Mouse (Mus musculus) kidney, embryonic 16.5 days (tissue): ENCODE measurements at regions not wholly inside any gene's neighbourhood (a gene's known extent, or its start where the extent isn't known, plus 50 kb on each side); places are given as distances from the start of the nearest gene placed in this dataset.

Experiments used
- ATAC-seq: fragments of 200-750 bp; cut with Nextera tagmentation; 2 replicates; pipeline ENCODE4 v1.8.0; 2017; ENCODE audit warnings: moderate TSS enrichment; ENCODE audit not compliant: low FRiP score, low TSS enrichment
- H3K27ac ChIP-seq: fragments of 300-500 bp; sonication (generic); 2 replicates; pipeline ENCODE4 v1.5.1; 2014; ENCODE audit warnings: low read length
- H3K27me3 ChIP-seq: fragments of 300-500 bp; sonication (generic); 2 replicates; pipeline ENCODE4 v1.6.1; 2014; ENCODE audit warnings: low read length, control low read depth, mixed read lengths; ENCODE audit not compliant: insufficient read depth
- H3K36me3 ChIP-seq: fragments of 300-500 bp; sonication (generic); 2 replicates; pipeline ENCODE4 v1.6.1; 2014; ENCODE audit warnings: low read length, control low read depth, mixed read lengths; ENCODE audit not compliant: insufficient read depth
- H3K4me1 ChIP-seq: fragments of 300-500 bp; sonication (generic); 2 replicates; pipeline ENCODE4 v1.6.1; 2014; ENCODE audit warnings: low read length, control low read depth, mixed read lengths; ENCODE audit not compliant: insufficient read depth
- H3K4me2 ChIP-seq: fragments of 300-500 bp; sonication (generic); replicated peaks from 2 replicates; pipeline ENCODE4 v1.6.1; 2014; ENCODE audit warnings: low read depth, low read length
- H3K4me3 ChIP-seq: fragments of 300-500 bp; sonication (generic); 2 replicates; pipeline ENCODE4 v1.5.1; 2014; ENCODE audit warnings: mild to moderate bottlenecking, low read length
- H3K9ac ChIP-seq: fragments of 300-500 bp; sonication (generic); replicated peaks from 2 replicates; pipeline ENCODE4 v1.6.1; 2014; ENCODE audit warnings: low read length
- H3K9me3 ChIP-seq: fragments of 300-500 bp; sonication (generic); 2 replicates; pipeline ENCODE4 v1.6.1; 2016; ENCODE audit warnings: low read length, control low read depth
- WGBS: fragments of 180-500 bp; shearing (Covaris S2); extraction: QIAGEN DNeasy Blood & Tissue Kit; methylation state at CpG from one replicate; pipeline ENCODE4 v1.1.7; 2014; 5-methylcytosine and 5-hydroxymethylcytosine counted together

- H3K4me1 ChIP-seq, result no peaks in the 10 kb centered on the region
- WGBS, result 63% methylated on average over 5 of the region's 5 CpGs
These were observed 53.8 kb downstream of the Neurod6 start for GRCm38 (mm10) chr6:55627228-55627627.

DNA sequence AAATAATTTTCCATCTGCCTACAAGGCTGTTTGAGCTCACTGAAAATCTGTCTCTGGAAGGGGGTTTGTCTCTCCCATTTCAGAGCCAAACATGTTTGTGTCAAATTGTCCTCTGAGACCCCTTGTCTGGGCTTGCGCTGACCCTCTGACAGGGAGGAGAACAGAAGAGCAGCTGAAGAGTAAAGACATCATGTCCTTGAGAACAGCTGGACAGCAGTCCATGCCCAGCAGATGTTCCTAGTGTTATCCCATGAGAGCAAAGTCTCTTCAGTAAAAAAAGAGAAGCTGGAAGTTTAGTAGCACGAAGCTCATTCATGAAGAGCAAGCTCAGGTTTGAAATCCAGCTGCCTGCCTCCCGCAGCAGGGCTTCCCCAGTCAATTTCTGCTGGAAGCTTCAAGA, 60.7 kb downstream of the Neurod6 start:
- Histone ChIP-seq H3K27ac (no peak overlapping the region), H3K4me3 (no peak overlapping the region), H3K36me3 (no peaks in the 10 kb centered on the region), H3K4me2 (no peak overlapping the region), H3K4me1 (no peaks in the 10 kb centered on the region), H3K9me3 (no peaks in the 10 kb centered on the region), H3K27me3 (no peaks in the 10 kb centered on the region), H3K9ac (no peak overlapping the region)
- ATAC-seq, result no peak
- 87% methylated on average over 3 of the region's 3 CpGs for WGBS

More at GRCm38 (mm10) chr6:55627228-55627627, 53.8 kb downstream of the Neurod6 start:
- Histone ChIP-seq H3K27me3 (no peaks in the 10 kb centered on the region), H3K36me3 (no peaks in the 10 kb centered on the region), H3K9me3 (no peaks in the 10 kb centered on the region), H3K4me2 (no peak overlapping the region), H3K9ac (no peak overlapping the region), H3K4me3 (no peak overlapping the region), H3K27ac (no peak overlapping the region)
- ATAC-seq, result no peak

GRCm38 (mm10) chr6:55617922-55618481, 63.1 kb downstream of the Neurod6 start:
- no peaks in the 10 kb centered on the region for H3K4me1 ChIP-seq
- H3K9me3 ChIP-seq, result no peaks in the 10 kb centered on the region
- WGBS, result 11% methylated on average over 13 of the region's 13 CpGs
- no peaks in the 10 kb centered on the region for H3K36me3 ChIP-seq
- peak overlapping the region; percentile 49 for H3K4me2 ChIP-seq
- no peak overlapping the region for H3K27ac ChIP-seq
- H3K27me3 ChIP-seq, result no peaks in the 10 kb centered on the region
- H3K4me3 ChIP-seq, result peak overlapping the region; percentile 33
- ATAC-seq, result peak; percentile 57; the same call in 1 of the 2 replicates
- 0 out of 2 replicates have a peak overlapping the region, but pooled peaks have one; percentile 26 for H3K9ac ChIP-seq

- Histone ChIP-seq H3K4me2 (no peak overlapping the region), H3K4me3 (no peak overlapping the region), H3K4me1 (no peaks in the 10 kb centered on the region), H3K27ac (no peak overlapping the region), H3K27me3 (no peaks in the 10 kb centered on the region), H3K9me3 (no peaks in the 10 kb centered on the region), H3K36me3 (no peaks in the 10 kb centered on the region), H3K9ac (no peak overlapping the region)
- WGBS, result 47% methylated on average over 3 of the region's 3 CpGs
- ATAC-seq, result no peak
These were observed 70.7 kb downstream of the Neurod6 start for GRCm38 (mm10) chr6:55610395-55610794.

DNA sequence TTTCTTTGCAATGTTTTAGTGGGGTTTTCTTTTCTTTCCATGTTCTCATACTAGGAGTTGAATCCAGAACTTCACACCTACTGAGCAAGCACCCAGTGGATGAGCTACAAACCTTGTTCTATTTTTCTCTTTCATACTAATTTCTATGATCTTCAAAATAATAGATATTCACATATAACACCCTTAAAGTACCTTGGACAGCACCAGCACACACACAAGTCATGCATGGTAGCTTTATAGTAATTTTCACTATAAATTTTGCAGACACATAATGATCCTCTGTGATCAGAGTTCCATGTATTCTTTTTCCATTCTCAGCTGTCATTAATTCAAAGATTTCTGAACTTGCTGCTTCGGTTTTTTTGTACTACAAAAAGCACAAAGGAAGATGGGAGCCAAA, 71.1 kb downstream of the Neurod6 start:
- H3K4me3 ChIP-seq, result no peak overlapping the region
- no peaks in the 10 kb centered on the region for H3K4me1 ChIP-seq
- no peak overlapping the region for H3K27ac ChIP-seq
- H3K9me3 ChIP-seq, result no peaks in the 10 kb centered on the region
- ATAC-seq, result no peak
- no peaks in the 10 kb centered on the region for H3K27me3 ChIP-seq
- no peak overlapping the region for H3K4me2 ChIP-seq
- no peak overlapping the region for H3K9ac ChIP-seq
- 82% methylated on average over 1 of the region's 1 CpGs for WGBS
- no peaks in the 10 kb centered on the region for H3K36me3 ChIP-seq

DNA sequence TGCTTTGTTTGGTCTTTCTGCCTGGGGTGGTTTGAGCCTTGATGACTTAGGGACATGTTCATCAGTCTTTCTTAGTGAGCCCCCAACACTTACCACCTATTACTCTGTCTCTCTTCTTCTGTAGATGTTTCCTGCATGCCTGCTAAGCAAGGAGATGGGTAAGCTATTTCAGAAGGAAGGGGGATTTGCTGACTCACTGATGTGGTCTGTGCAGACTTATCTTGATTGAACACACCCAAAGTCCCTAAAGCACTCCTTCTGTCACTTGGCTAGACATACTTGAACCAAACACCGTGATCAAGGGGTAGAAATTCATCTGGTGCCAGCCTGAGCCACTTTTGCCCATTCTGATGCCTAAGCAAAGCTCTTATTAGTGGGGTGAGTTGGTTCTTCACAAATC, 72.0 kb downstream of the Neurod6 start:
- Histone ChIP-seq H3K9me3 (no peaks in the 10 kb centered on the region), H3K9ac (no peak overlapping the region), H3K27ac (no peak overlapping the region), H3K4me3 (no peak overlapping the region), H3K27me3 (no peaks in the 10 kb centered on the region), H3K36me3 (no peaks in the 10 kb centered on the region), H3K4me1 (no peaks in the 10 kb centered on the region), H3K4me2 (no peak overlapping the region)
- no peak for ATAC-seq
- 63% methylated on average over 1 of the region's 1 CpGs for WGBS

DNA sequence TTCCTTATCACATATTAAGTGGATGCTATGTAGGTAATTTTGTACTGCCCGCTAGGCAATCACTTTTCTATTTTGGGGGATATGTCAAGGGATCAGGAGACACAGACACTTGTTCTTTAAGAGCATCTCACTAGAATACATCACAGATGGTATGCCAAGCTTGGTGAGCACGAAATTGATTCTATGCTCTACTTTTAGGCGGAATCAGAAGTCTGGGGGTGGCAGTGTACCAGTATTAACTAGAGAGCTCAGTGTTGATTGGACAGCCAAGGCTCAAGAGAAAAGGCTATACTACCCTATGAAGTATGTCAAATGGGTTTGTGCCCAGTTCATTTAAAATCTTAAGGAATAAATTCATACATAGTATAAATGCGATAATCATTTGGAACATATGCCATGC, 84.0 kb downstream of the Neurod6 start:
- no peak for ATAC-seq
- Histone ChIP-seq H3K9ac (no peak overlapping the region), H3K4me2 (no peak overlapping the region), H3K9me3 (no peaks in the 10 kb centered on the region), H3K36me3 (no peaks in the 10 kb centered on the region), H3K4me1 (no peaks in the 10 kb centered on the region), H3K4me3 (no peak overlapping the region), H3K27me3 (no peaks in the 10 kb centered on the region), H3K27ac (no peak overlapping the region)
- 84% methylated on average over 4 of the region's 4 CpGs for WGBS

DNA sequence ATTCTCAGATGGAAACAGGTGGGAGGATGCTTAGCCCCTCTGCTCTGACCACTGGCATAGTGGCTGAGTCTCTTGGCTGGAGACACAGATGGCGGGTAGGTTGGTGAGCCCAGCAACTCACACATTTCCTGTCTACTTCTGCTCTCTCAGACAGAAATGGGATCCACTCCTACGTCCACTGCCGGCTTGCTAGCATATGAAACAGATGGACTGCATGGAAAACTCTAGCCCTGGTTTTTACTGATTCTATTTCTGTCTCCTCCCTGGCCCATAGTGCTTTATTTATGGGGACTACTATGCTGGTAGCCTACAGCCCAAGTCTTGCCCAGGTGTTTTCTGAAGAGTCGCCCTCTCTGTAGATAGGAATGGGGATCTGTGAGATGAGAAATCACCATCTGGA, 88.9 kb downstream of the Neurod6 start:
- ATAC-seq, result no peak
- WGBS, result 86% methylated on average over 4 of the region's 4 CpGs
- no peak overlapping the region for H3K4me2 ChIP-seq
- H3K4me3 ChIP-seq, result no peak overlapping the region
- H3K9me3 ChIP-seq, result no peaks in the 10 kb centered on the region
- no peak overlapping the region for H3K9ac ChIP-seq
- H3K4me1 ChIP-seq, result no peaks in the 10 kb centered on the region
- no peaks in the 10 kb centered on the region for H3K36me3 ChIP-seq
- no peaks in the 10 kb centered on the region for H3K27me3 ChIP-seq
- H3K27ac ChIP-seq, result no peak overlapping the region

DNA sequence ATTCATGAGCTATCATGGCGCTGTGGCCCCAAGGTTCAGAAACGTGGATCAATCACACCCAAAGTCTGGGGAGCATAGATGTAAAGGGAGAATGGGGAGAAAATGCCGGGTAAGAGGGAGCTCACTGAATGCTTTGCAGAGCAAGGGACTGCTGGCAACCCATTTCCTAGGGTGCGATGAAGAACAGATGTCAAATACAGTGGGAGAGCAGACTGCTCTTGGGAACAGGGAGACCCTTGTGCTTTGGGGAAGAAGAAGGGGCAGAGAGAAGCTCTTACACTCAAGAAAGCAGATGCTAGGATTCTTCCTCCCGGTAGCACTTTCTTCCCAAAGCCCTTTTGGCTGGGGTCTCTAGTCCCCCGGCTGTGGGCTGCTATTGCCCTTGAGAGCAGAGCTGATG, 100.0 kb downstream of the Neurod6 start:
- Histone ChIP-seq H3K27ac (no peak overlapping the region), H3K4me3 (no peak overlapping the region), H3K36me3 (no peaks in the 10 kb centered on the region), H3K9me3 (no peaks in the 10 kb centered on the region), H3K4me2 (no peak overlapping the region), H3K4me1 (no peaks in the 10 kb centered on the region), H3K9ac (no peak overlapping the region), H3K27me3 (no peaks in the 10 kb centered on the region)
- no peak for ATAC-seq
- 65% methylated on average over 6 of the region's 6 CpGs for WGBS

DNA sequence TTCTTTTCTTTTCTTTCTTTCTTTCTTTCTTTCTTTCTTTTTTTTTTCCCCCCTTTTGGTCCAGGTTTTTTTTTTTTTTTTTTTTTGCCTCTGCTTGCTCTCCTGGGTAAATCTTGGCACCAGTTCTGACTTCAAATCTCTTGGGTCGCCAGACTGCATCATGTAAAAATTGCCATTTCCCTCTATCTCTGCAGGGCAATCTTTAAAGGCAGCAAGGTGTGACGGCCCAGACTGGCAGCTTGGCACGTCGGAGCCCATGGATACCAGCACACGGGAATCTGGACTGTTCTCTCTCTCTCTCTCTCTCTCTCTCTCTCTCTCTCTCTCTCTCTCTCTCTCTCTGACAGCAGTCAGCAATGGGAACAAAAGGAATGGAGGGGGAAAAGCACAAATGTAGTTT, 101.0 kb downstream of the Neurod6 start:
- Histone ChIP-seq H3K4me1 (no peaks in the 10 kb centered on the region), H3K36me3 (no peaks in the 10 kb centered on the region), H3K9ac (no peak overlapping the region), H3K9me3 (no peaks in the 10 kb centered on the region), H3K4me2 (no peak overlapping the region), H3K27ac (no peak overlapping the region), H3K4me3 (no peak overlapping the region), H3K27me3 (no peaks in the 10 kb centered on the region)
- no peak for ATAC-seq
- WGBS, result 19% methylated on average over 5 of the region's 5 CpGs
